8 mouse cellular contexts compared by ENCODE assay signal in the genomic region with DNA sequence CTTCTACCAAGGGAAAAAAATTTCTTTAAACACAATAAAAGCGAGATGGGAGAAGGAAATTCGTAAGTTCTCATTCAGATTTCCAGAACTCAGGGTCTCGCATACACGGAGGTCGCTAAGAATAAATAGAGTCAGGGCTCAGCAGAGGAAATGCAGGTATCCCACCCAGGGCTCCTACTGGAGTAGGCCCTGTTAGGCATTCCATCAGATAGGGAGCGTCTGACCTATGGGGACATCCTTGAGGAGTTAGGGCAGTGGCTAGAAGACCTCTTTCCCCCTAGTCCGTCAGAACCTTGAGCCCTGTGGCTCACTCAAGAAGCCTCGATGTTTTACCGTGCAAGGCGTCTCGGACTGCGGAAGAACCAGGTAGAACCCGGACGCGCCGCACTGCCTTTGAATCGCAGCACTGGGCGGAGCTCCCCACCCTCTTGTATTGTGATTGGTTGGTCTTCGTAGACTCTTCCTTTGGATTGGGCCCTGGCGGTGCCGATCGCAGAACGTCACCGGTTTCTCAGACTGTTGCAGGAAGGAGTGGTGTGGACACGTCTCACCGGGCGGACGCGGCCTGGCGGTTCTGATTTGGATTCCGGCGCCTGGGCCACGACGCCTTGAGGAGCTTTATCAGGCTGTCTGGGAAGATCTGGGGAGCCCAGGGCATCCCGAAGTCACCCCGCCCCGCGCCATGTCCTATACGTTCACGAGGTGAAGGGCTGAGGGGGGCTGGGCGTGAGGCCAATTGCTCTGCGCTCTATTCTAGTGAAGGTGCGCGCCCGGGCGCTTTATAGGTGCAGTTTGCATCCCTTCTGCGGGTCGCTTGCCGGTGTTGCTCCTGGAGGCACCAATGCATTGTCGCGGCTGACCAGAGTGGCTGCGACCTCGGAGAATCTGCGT. TPM values are rescaled to one million over a fixed set of nuclear protein-coding genes. Genes with fewer than 3 reads are reported as not detected.
DNase-seq lines count a peak whose midpoint lies in the region; ATAC-seq and TF ChIP-seq lines count a peak whose summit lies in the region.

A gene (plus strand): TSS at position 506 of the 891 bp plus-strand sequence.

- peak within 1 kb of the TSS; percentile 66 for H3K4me2 ChIP-seq in embryonic facial prominence, embryonic 14.5 days (ENCODE audit: low read depth, low read length)
- peak within 1 kb of the TSS; percentile 68 for H3K4me2 ChIP-seq in limb, embryonic 13.5 days (replicated peaks)
- peak within 1 kb of the TSS; percentile 72 for H3K4me2 ChIP-seq in midbrain, embryonic 16.5 days (ENCODE audit: low read length)

- H3K4me1 ChIP-seq in embryonic facial prominence, embryonic 14.5 days (ENCODE audit: control insufficient read depth, insufficient read depth, low read length): 0 out of 2 replicates have a peak, but pooled peaks cover 3% of the 10 kb centered on the region
- H3K4me1 ChIP-seq in heart, adult 2 months (ENCODE audit: control insufficient read depth, insufficient read depth, low read length): no peaks in the 10 kb centered on the region; the same call in 1 of the 2 replicates
- H3K4me1 ChIP-seq in limb, embryonic 13.5 days: peaks cover 9% of the 10 kb centered on the region
- H3K4me1 ChIP-seq in midbrain, embryonic 16.5 days (ENCODE audit: control insufficient read depth, insufficient read depth, low read length): peaks cover 10% of the 10 kb centered on the region

- TF ChIP-seq POLR2A in heart, adult 2 months (IDR thresholded peaks at IDR 0.05; ENCODE audit: insufficient read depth, low read depth, low read length): peak; percentile 69

- H3K36me3 ChIP-seq in embryonic facial prominence, embryonic 14.5 days (ENCODE audit: control insufficient read depth, insufficient read depth, low read length): 0 out of 2 replicates have a peak, but pooled peaks cover 5% of the 10 kb centered on the region
- H3K36me3 ChIP-seq in heart, adult 2 months (ENCODE audit: control insufficient read depth, insufficient read depth, low read length): no peaks in the 10 kb centered on the region
- H3K36me3 ChIP-seq in limb, embryonic 13.5 days: peaks cover 5% of the 10 kb centered on the region
- H3K36me3 ChIP-seq in midbrain, embryonic 16.5 days (ENCODE audit: control insufficient read depth, insufficient read depth, low read length): peaks cover 3% of the 10 kb centered on the region; the same call in 1 of the 2 replicates

- no peaks in the 10 kb centered on the region for H3K9me3 ChIP-seq in embryonic facial prominence, embryonic 14.5 days (ENCODE audit: control insufficient read depth, low read length)
- no peaks in the 10 kb centered on the region for H3K9me3 ChIP-seq in limb, embryonic 13.5 days
- no peaks in the 10 kb centered on the region for H3K9me3 ChIP-seq in midbrain, embryonic 16.5 days (replicated peaks; ENCODE audit: control insufficient read depth, low read length, poor library complexity, severe bottlenecking)

- peak within 1 kb of the TSS; percentile 76 for H3K4me3 ChIP-seq in embryonic facial prominence, embryonic 14.5 days (ENCODE audit: low read depth, low read length)
- peak within 1 kb of the TSS; percentile 83 for H3K4me3 ChIP-seq in heart, adult 2 months
- peak within 1 kb of the TSS; percentile 76 for H3K4me3 ChIP-seq in limb, embryonic 13.5 days
- peak within 1 kb of the TSS; percentile 56 for H3K4me3 ChIP-seq in midbrain, embryonic 16.5 days (ENCODE audit: low read depth, low read length)

- no peaks in the 10 kb centered on the region for H3K79me2 ChIP-seq in heart, adult 2 months (replicated peaks; ENCODE audit: control insufficient read depth, insufficient read depth, low read length)

- ATAC-seq in embryonic facial prominence, embryonic 14.5 days (ENCODE audit: low read depth): peak; percentile 100
- peak; percentile 100 for ATAC-seq in limb, embryonic 13.5 days (ENCODE audit: low FRiP score, low read depth)
- peak; percentile 100 for ATAC-seq in midbrain, embryonic 16.5 days

- peak within 1 kb of the TSS; percentile 72; the same call in 1 of the 2 replicates for H3K27ac ChIP-seq in embryonic facial prominence, embryonic 14.5 days (replicated peaks; ENCODE audit: low read depth, low read length)
- peak within 1 kb of the TSS; percentile 88 for H3K27ac ChIP-seq in heart, adult 2 months
- H3K27ac ChIP-seq in limb, embryonic 13.5 days: peak within 1 kb of the TSS; percentile 61; the same call in 1 of the 2 replicates
- peak within 1 kb of the TSS; percentile 80 for H3K27ac ChIP-seq in midbrain, embryonic 16.5 days (ENCODE audit: low read length)

- intact Hi-C loops in heart, adult 2 months (cut with DNase I): loop anchor here (2.0 kb wide), 1 partner anchor 23 kb away; a partner anchor contains a TSS

- H3K27me3 ChIP-seq in embryonic facial prominence, embryonic 14.5 days (replicated peaks; ENCODE audit: control insufficient read depth, insufficient read depth, low read length): no peaks in the 10 kb centered on the region
- H3K27me3 ChIP-seq in heart, adult 2 months (ENCODE audit: control insufficient read depth, insufficient read depth, low read length): no peaks in the 10 kb centered on the region
- H3K27me3 ChIP-seq in limb, embryonic 13.5 days: no peaks in the 10 kb centered on the region
- H3K27me3 ChIP-seq in midbrain, embryonic 16.5 days (ENCODE audit: control insufficient read depth, insufficient read depth, low read depth, low read length): no peaks in the 10 kb centered on the region

- peak within 1 kb of the TSS; percentile 81 for H3K9ac ChIP-seq in embryonic facial prominence, embryonic 14.5 days (ENCODE audit: low read depth, low read length)
- peak within 1 kb of the TSS; percentile 80 for H3K9ac ChIP-seq in heart, adult 2 months (ENCODE audit: low read depth, low read length)
- H3K9ac ChIP-seq in limb, embryonic 13.5 days: peak within 1 kb of the TSS; percentile 76
- peak within 1 kb of the TSS; percentile 69 for H3K9ac ChIP-seq in midbrain, embryonic 16.5 days (ENCODE audit: low read depth, low read length)

- peak; percentile 97 for DNase-seq in 3T3-L1 (ENCODE audit: low read depth, low spot score)
- DNase-seq in adrenal gland, postnatal 4 days (ENCODE audit: low spot score in 2 of 2): peak; percentile 79 to 84
- DNase-seq in embryonic facial prominence, embryonic 14.5 days (ENCODE audit: low spot score): peak; percentile 96
- DNase-seq in heart, adult 2 months: peak; percentile 96 to 97
- DNase-seq in kidney, adult 8-10 months: peak; percentile 96 to 98
- DNase-seq in spleen, postnatal 10 days (ENCODE audit: low spot score in 2 of 2): peak; percentile 89 to 92

- TF ChIP-seq CTCF in heart, adult 2 months (IDR thresholded peaks at IDR 0.05): peak; percentile 19; the same call in 1 of the 2 replicates

- TF ChIP-seq EP300 in heart, adult 2 months (IDR thresholded peaks at IDR 0.05; ENCODE audit: insufficient read depth, low read depth, low read length): 0 out of 2 replicates have a peak, but pooled peaks have one; percentile 18

- under 1% methylated on average over 44 of the region's 54 CpGs for WGBS in embryonic facial prominence, embryonic 14.5 days
- 1% methylated on average over 45 of the region's 54 CpGs for WGBS in heart, adult 2 months
- WGBS in limb, embryonic 13.5 days: under 1% methylated on average over 48 of the region's 54 CpGs
- under 1% methylated on average over 46 of the region's 54 CpGs for WGBS in midbrain, embryonic 16.5 days

RNA-seq across cellular contexts. Expression of the gene that starts here (rescaled TPM):
- 10 to 100 TPM; 21.9 to 27.4 TPM for total RNA-seq in adrenal gland, postnatal 4 days (2021)
- polyA plus RNA-seq in embryonic facial prominence, embryonic 14.5 days (2014; fragmentation: Nextera tagmentation; extraction: Ambion mirVana): 18.9 and 20.4 TPM in 2 replicates
- total RNA-seq in heart, adult 2 months (2021): 10 to 100 TPM; 11.9 to 14.2 TPM
- polyA plus RNA-seq in heart, adult 2 months (2012; rRNA removed): 3.1 and 6.4 TPM in 2 replicates
- polyA plus RNA-seq in limb, embryonic 13.5 days (2015; fragmentation: Nextera tagmentation; extraction: Ambion mirVana): 15.6 and 17.2 TPM in 2 replicates
- 15.3 and 19.5 TPM in 2 replicates for polyA plus RNA-seq in midbrain, embryonic 16.5 days (2015; fragmentation: Nextera tagmentation; extraction: Ambion mirVana)

Comparison
In these comparisons a context has a peak if more than half of its experiments do, and no peak if none do; other contexts are left out.
1. Peak in every context shown above with its lines: DNase-seq, ATAC-seq, H3K4me3 ChIP-seq and H3K27ac ChIP-seq.